Mouse (Mus musculus) frontal cortex, postnatal 10 days (tissue): ENCODE measurements around the gene Pou4f1.

ENCODE experiments used
- DNase-seq, 2 experiments: peaks; one replicate each; pipeline ENCODE4 v3.0.0; 2022; ENCODE audit warnings: low spot score in 2 of 2, mixed read lengths in 1 of 2

Pou4f1 gene

GRCm38 (mm10) chr14:104456976-104457375, 10.8 kb downstream of the Pou4f1 start:
- DNase-seq = no peak

DNA sequence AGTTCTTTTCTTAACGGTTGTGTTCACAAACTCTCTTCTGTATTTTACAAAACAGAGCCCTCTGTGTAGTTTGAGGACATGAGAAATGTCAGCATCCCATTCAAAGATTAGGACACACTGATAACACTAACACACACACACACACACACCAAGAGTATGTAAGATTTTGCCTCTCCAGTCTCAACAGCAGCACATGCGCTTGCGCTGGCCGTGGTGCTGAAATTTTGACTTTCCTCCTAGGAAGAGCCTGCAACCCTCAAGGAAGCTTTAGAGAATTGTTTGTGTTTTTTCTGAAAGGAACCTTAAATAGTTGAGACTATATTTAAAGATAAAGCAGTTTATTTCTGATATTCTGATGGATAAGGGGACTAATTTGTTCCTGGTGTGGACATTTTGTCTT, 14.0 kb downstream of the Pou4f1 start:
- no peak for DNase-seq

DNA sequence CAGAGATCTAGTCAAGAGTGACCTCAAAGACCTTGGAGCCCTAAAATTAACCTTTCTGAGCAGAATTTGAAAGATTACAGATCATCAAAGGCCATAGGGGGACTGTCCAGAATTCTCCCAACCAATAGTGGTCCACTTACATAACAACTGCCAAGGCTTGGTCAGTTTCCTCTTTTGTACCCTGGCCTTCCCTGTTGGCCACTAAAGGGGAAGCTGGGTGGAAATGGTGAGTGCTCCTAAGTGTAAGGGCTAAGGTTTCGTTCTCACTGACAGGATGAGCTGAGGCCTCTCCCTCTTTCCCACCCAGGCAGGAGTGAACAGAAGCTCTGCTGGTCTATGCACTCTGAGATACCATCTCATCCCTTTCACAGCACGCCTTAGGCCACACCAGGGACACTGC, 33.5 kb downstream of the Pou4f1 start:
- DNase-seq = no peak

DNA sequence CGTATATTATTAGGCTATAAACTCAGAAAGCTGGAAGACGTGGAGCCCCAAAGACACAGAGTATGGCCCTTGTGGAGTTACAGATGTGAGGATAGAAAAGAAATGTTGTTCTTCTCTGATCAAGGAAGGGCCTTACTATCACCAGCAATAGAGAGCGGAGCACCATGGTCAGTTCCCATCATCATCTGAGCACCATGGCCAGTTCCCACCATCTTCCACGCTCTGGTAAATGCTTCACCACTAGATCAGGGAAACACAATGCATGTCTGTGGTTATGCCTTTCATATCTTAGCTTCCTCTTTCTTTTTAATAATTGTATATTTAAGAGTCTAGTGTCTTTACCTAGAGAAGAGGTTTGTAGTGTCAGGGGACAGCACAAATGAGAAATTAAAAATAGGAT, 37.0 kb downstream of the Pou4f1 start:
- DNase-seq = no peak

- no peak for DNase-seq
Observed at GRCm38 (mm10) chr14:104423688-104424470, 43.9 kb downstream of the Pou4f1 start.
